8 mouse cellular contexts compared by ENCODE assay signal in genomic region chr19:46908977-46909376, GRCm38 (mm10).
DNase-seq lines count a peak whose midpoint lies in the region; ATAC-seq lines count a peak whose summit lies in the region.

No protein-coding gene starts in this region.

- H3K9me3 ChIP-seq in heart, embryonic 13.5 days = no peaks in the 10 kb centered on the region

- H3K9ac ChIP-seq in heart, embryonic 13.5 days = no peak overlapping the region

- 0 out of 2 replicates have a peak overlapping the region, but pooled peaks have one; percentile 3 for H3K27ac ChIP-seq in heart, embryonic 13.5 days (replicated peaks)

- intact Hi-C loops in gastrocnemius, postnatal 36 days (cut with DNase I) = no loop called here

- peaks cover 14% of the 10 kb centered on the region for H3K36me3 ChIP-seq in heart, embryonic 13.5 days

- H3K4me2 ChIP-seq in heart, embryonic 13.5 days = no peak overlapping the region

- peaks cover 32% of the 10 kb centered on the region for H3K4me1 ChIP-seq in heart, embryonic 13.5 days

- WGBS in heart, embryonic 13.5 days = 83% methylated on average over 4 of the region's 4 CpGs

- DNase-seq in heart, postnatal 4 days = no peak
- DNase-seq in right cerebral cortex, adult 2 months (ENCODE audit: low spot score in 2 of 2) = peak; percentile 44 to 60
- no peak for DNase-seq in right cerebral cortex, postnatal 14 days
- DNase-seq in left cerebral cortex, adult 9 months (ENCODE audit: low spot score in 2 of 2) = peak; percentile 57 to 58
- DNase-seq in telencephalon, adult 2 months (ENCODE audit: low read depth, low spot score) = peak; percentile 64
- DNase-seq in gastrocnemius, postnatal 36 days = no peak

- H3K4me3 ChIP-seq in heart, embryonic 13.5 days = no peak overlapping the region

- H3K27me3 ChIP-seq in heart, embryonic 13.5 days (replicated peaks) = no peaks in the 10 kb centered on the region

- no peak for ATAC-seq in heart, embryonic 13.5 days (ENCODE audit: extremely low read depth, insufficient number of reproducible peaks, low FRiP score, low TSS enrichment)
- ATAC-seq in cerebellum, adult (ENCODE audit: insufficient number of reproducible peaks, low FRiP score, low TSS enrichment) = no peak

Comparison
In these comparisons a context has a peak if more than half of its experiments do, and no peak if none do; other contexts are left out.
1. DNase-seq: peak in right cerebral cortex, adult 2 months (2 of 2), left cerebral cortex, adult 9 months (2 of 2) and telencephalon, adult 2 months (single experiment); none in heart, postnatal 4 days (single experiment), right cerebral cortex, postnatal 14 days (single experiment) and gastrocnemius, postnatal 36 days (0 of 2).